Comparison of ENCODE assay signal across 22 mouse cellular contexts in genomic region chr2:36097129-36097815, GRCm38 (mm10). TPM values are rescaled to one million over a fixed set of nuclear protein-coding genes. Genes with fewer than 3 reads are reported as not detected.
DNase-seq lines count a peak whose midpoint lies in the region; ATAC-seq and TF ChIP-seq lines count a peak whose summit lies in the region.
"Had no signal": no experiment of that assay in that cellular context is flagged by ENCODE, and none has a peak within 500 bp of the region (broad histone marks: within the 10 kb centered on the region; RNA-seq: fewer than 3 reads in every experiment).

No protein-coding gene starts in this region.

- H3K36me3 ChIP-seq in liver, adult 2 months (ENCODE audit: control insufficient read depth, insufficient read depth, low read length) = no peaks in the 10 kb centered on the region
- no peaks in the 10 kb centered on the region for H3K36me3 ChIP-seq in liver, postnatal 0 days (replicated peaks; ENCODE audit: insufficient read depth, low read length)
- H3K36me3 ChIP-seq in embryonic facial prominence, embryonic 10.5 days (replicated peaks) = 0 out of 2 replicates have a peak, but pooled peaks cover 1% of the 10 kb centered on the region
- no peaks in the 10 kb centered on the region for H3K36me3 ChIP-seq in forebrain, postnatal 0 days (ENCODE audit: insufficient read depth)
- H3K36me3 ChIP-seq: heart, embryonic 13.5 days had no signal

- peak; percentile 13 to 24 for DNase-seq in cerebellum, postnatal 14 days
- DNase-seq in cerebellum, postnatal 4 days (ENCODE audit: low spot score in 2 of 2) = no peak
- DNase-seq in liver, adult 2 months (ENCODE audit: extremely low read depth, low read depth, low spot score) = peak; percentile 61
- DNase-seq in liver, postnatal 0 days = no peak
- no peak for DNase-seq in embryonic facial prominence, embryonic 10.5 days (ENCODE audit: low spot score)
- DNase-seq in forebrain, postnatal 0 days = peak; percentile 64
- no peak for DNase-seq in layer of hippocampus, adult 2 months (ENCODE audit: low spot score in 2 of 2)
- DNase-seq: adrenal gland, adult 2 months; gastrocnemius, postnatal 10 days; heart, adult 18-20 months; kidney, adult 18-20 months; kidney, postnatal 14 days; lung, embryonic 14.5 days; lung, postnatal 4 days; right cerebral cortex, postnatal 4 days had no signal

- no peak for TF ChIP-seq CTCF in liver, adult 2 months (IDR thresholded peaks at IDR 0.05; ENCODE audit: low read depth, low read length)
- no peak for TF ChIP-seq CTCF in liver, postnatal 0 days (IDR thresholded peaks at IDR 0.05; ENCODE audit: low read depth)
- no peak for TF ChIP-seq CTCF in forebrain, postnatal 0 days (IDR thresholded peaks at IDR 0.05; ENCODE audit: low read depth)
- TF ChIP-seq CTCF in layer of hippocampus, adult 2 months (conservative IDR thresholded peaks at IDR 0.05) = no peak

- no peak overlapping the region for H3K9ac ChIP-seq in liver, adult 2 months (ENCODE audit: low read depth, low read length)
- H3K9ac ChIP-seq in liver, postnatal 0 days (replicated peaks) = no peak overlapping the region
- no peak overlapping the region for H3K9ac ChIP-seq in forebrain, postnatal 0 days
- H3K9ac ChIP-seq: heart, embryonic 13.5 days; lung, embryonic 14.5 days had no signal

- H3K9me3 ChIP-seq in liver, postnatal 0 days (ENCODE audit: low read length) = no peaks in the 10 kb centered on the region
- no peaks in the 10 kb centered on the region for H3K9me3 ChIP-seq in embryonic facial prominence, embryonic 10.5 days
- H3K9me3 ChIP-seq in forebrain, postnatal 0 days (ENCODE audit: low read length) = no peaks in the 10 kb centered on the region
- H3K9me3 ChIP-seq: heart, embryonic 13.5 days had no signal

- 16% methylated on average over 18 of the region's 18 CpGs for WGBS in liver, adult 2 months
- WGBS in liver, postnatal 0 days (ENCODE audit: insufficient replicate concordance) = 11% methylated on average over 18 of the region's 18 CpGs
- 4% methylated on average over 18 of the region's 18 CpGs for WGBS in embryonic facial prominence, embryonic 10.5 days
- 3% methylated on average over 18 of the region's 18 CpGs for WGBS in forebrain, postnatal 0 days

- H3K79me2 ChIP-seq in liver, adult 2 months (ENCODE audit: control insufficient read depth, insufficient read depth, low read length) = no peaks in the 10 kb centered on the region

- no peak for ATAC-seq in liver, postnatal 0 days
- no peak for ATAC-seq in forebrain, postnatal 0 days
- ATAC-seq in erythroid progenitor cell, adult 5-6 weeks (replicated peaks; ENCODE audit: low FRiP score, poor library complexity, severe bottlenecking) = no peak
- ATAC-seq: hindbrain, postnatal 0 days had no signal

- no peak overlapping the region for H3K27ac ChIP-seq in liver, adult 2 months (replicated peaks; ENCODE audit: insufficient read depth, low read depth, low read length)
- no peak overlapping the region for H3K27ac ChIP-seq in liver, postnatal 0 days (ENCODE audit: low read depth)
- H3K27ac ChIP-seq in embryonic facial prominence, embryonic 10.5 days (replicated peaks) = no peak overlapping the region
- no peak overlapping the region for H3K27ac ChIP-seq in forebrain, postnatal 0 days (ENCODE audit: low read depth, low read length)
- H3K27ac ChIP-seq in layer of hippocampus, adult 2 months = no peak overlapping the region
- H3K27ac ChIP-seq: heart, embryonic 13.5 days; hindbrain, postnatal 0 days; stomach, postnatal 0 days had no signal

- peaks cover 6% of the 10 kb centered on the region for H3K4me1 ChIP-seq in liver, adult 2 months (ENCODE audit: control insufficient read depth, insufficient read depth, low read length)
- H3K4me1 ChIP-seq in liver, postnatal 0 days (ENCODE audit: insufficient read depth) = no peaks in the 10 kb centered on the region
- H3K4me1 ChIP-seq in embryonic facial prominence, embryonic 10.5 days = peaks cover 37% of the 10 kb centered on the region
- H3K4me1 ChIP-seq in forebrain, postnatal 0 days (ENCODE audit: insufficient read depth) = no peaks in the 10 kb centered on the region

- no peak for TF ChIP-seq EP300 in liver, postnatal 0 days (IDR thresholded peaks at IDR 0.05; ENCODE audit: low read depth)

- no peak overlapping the region for H3K4me3 ChIP-seq in liver, adult 2 months (ENCODE audit: insufficient read depth, low read depth, low read length)
- no peak overlapping the region for H3K4me3 ChIP-seq in liver, postnatal 0 days (ENCODE audit: low read depth, low read length)
- H3K4me3 ChIP-seq in embryonic facial prominence, embryonic 10.5 days = peak overlapping the region; percentile 38; the same call in 1 of the 2 replicates
- H3K4me3 ChIP-seq in forebrain, postnatal 0 days (ENCODE audit: low read depth, low read length) = peak overlapping the region; percentile 0; the same call in 1 of the 2 replicates
- no peak overlapping the region for H3K4me3 ChIP-seq in layer of hippocampus, adult 2 months
- H3K4me3 ChIP-seq: heart, embryonic 13.5 days; myocyte had no signal

- TF ChIP-seq POLR2A in liver, adult 2 months (IDR thresholded peaks at IDR 0.05; ENCODE audit: extremely low read depth, insufficient read depth, low read length) = no peak

- no peak overlapping the region for H3K4me2 ChIP-seq in liver, postnatal 0 days (ENCODE audit: low read depth, low read length)
- H3K4me2 ChIP-seq in forebrain, postnatal 0 days (ENCODE audit: low read depth) = peak overlapping the region; percentile 36; the same call in 1 of the 2 replicates
- H3K4me2 ChIP-seq: heart, embryonic 13.5 days; liver, embryonic 11.5 days; lung, embryonic 14.5 days had no signal

- H3K27me3 ChIP-seq in liver, adult 2 months (ENCODE audit: control insufficient read depth, insufficient read depth, low read length) = peaks cover 14% of the 10 kb centered on the region; the same call in 1 of the 2 replicates
- H3K27me3 ChIP-seq in liver, postnatal 0 days (ENCODE audit: insufficient read depth, low read length) = peaks cover 96% of the 10 kb centered on the region
- H3K27me3 ChIP-seq in embryonic facial prominence, embryonic 10.5 days (replicated peaks; ENCODE audit: low read depth, poor library complexity, severe bottlenecking) = peaks cover 100% of the 10 kb centered on the region
- H3K27me3 ChIP-seq in forebrain, postnatal 0 days (ENCODE audit: insufficient read depth, low read length) = peaks cover 92% of the 10 kb centered on the region

RNA-seq across cellular contexts. Expression of gene Lhx6, which starts 7.9 kb away (rescaled TPM):
- total RNA-seq in liver, adult 2 months (2014; rRNA removed) = 0.37 and 0.67 TPM in 2 replicates
- 1.7 and 3.0 TPM in 2 replicates for polyA plus RNA-seq in liver, adult 2 months (2012; rRNA removed)
- polyA plus RNA-seq in liver, postnatal 0 days (2015; fragmentation: Nextera tagmentation; extraction: Ambion mirVana) = 1.2 and 1.3 TPM in 2 replicates
- polyA plus RNA-seq in embryonic facial prominence, embryonic 10.5 days (2016; fragmentation: Nextera tagmentation; extraction: Ambion mirVana) = 13.5 and 16.1 TPM in 2 replicates
- 55.9 and 83.5 TPM in 2 replicates for total RNA-seq in forebrain, postnatal 0 days (2014; rRNA removed)
- 16.4 and 31.0 TPM in 2 replicates for polyA plus RNA-seq in forebrain, postnatal 0 days (2015; fragmentation: Nextera tagmentation; extraction: Ambion mirVana)
- total RNA-seq in layer of hippocampus, adult 2 months (2021) = 10 to 100 TPM; 15.5 to 16.0 TPM
- total RNA-seq in erythroid progenitor cell, adult 5-6 weeks (2015; ENCODE audit: low replicate concordance) = not detected in 2 replicates
- not detected in 2 replicates for total RNA-seq in erythroid progenitor cell, adult 5-6 weeks (2017; ENCODE audit: low replicate concordance)

RNA-seq across cellular contexts. Expression of gene Mrrf, which starts 38.9 kb away (rescaled TPM):
- 20.0 and 28.7 TPM in 2 replicates for total RNA-seq in liver, adult 2 months (2014; rRNA removed)
- 28.0 and 31.4 TPM in 2 replicates for polyA plus RNA-seq in liver, adult 2 months (2012; rRNA removed)
- polyA plus RNA-seq in liver, postnatal 0 days (2015; fragmentation: Nextera tagmentation; extraction: Ambion mirVana) = 11.1 and 14.6 TPM in 2 replicates
- 30.6 and 34.1 TPM in 2 replicates for polyA plus RNA-seq in embryonic facial prominence, embryonic 10.5 days (2016; fragmentation: Nextera tagmentation; extraction: Ambion mirVana)
- total RNA-seq in forebrain, postnatal 0 days (2014; rRNA removed) = 14.0 and 17.0 TPM in 2 replicates
- 12.9 and 21.9 TPM in 2 replicates for polyA plus RNA-seq in forebrain, postnatal 0 days (2015; fragmentation: Nextera tagmentation; extraction: Ambion mirVana)
- 10 to 100 TPM; 13.8 to 18.6 TPM for total RNA-seq in layer of hippocampus, adult 2 months (2021)
- total RNA-seq in erythroid progenitor cell, adult 5-6 weeks (2015; ENCODE audit: low replicate concordance) = 0.42 TPM in 1 of 2 replicates, not detected in the other
- 3.4 and 16.2 TPM in 2 replicates for total RNA-seq in erythroid progenitor cell, adult 5-6 weeks (2017; ENCODE audit: low replicate concordance)

RNA-seq across cellular contexts. Expression of gene Rbm18, which starts 39.3 kb away (rescaled TPM):
- total RNA-seq in liver, adult 2 months (2014; rRNA removed) = 13.3 and 14.2 TPM in 2 replicates
- 4.8 and 5.6 TPM in 2 replicates for polyA plus RNA-seq in liver, adult 2 months (2012; rRNA removed)
- 13.8 and 14.9 TPM in 2 replicates for polyA plus RNA-seq in liver, postnatal 0 days (2015; fragmentation: Nextera tagmentation; extraction: Ambion mirVana)
- 83.8 and 88.6 TPM in 2 replicates for polyA plus RNA-seq in embryonic facial prominence, embryonic 10.5 days (2016; fragmentation: Nextera tagmentation; extraction: Ambion mirVana)
- 54.6 and 61.4 TPM in 2 replicates for total RNA-seq in forebrain, postnatal 0 days (2014; rRNA removed)
- 86.4 and 98.7 TPM in 2 replicates for polyA plus RNA-seq in forebrain, postnatal 0 days (2015; fragmentation: Nextera tagmentation; extraction: Ambion mirVana)
- total RNA-seq in layer of hippocampus, adult 2 months (2021) = 10 to 100 TPM; 41.7 to 46.3 TPM
- total RNA-seq in erythroid progenitor cell, adult 5-6 weeks (2015; ENCODE audit: low replicate concordance) = 25.6 and 29.2 TPM in 2 replicates
- 11.5 and 15.9 TPM in 2 replicates for total RNA-seq in erythroid progenitor cell, adult 5-6 weeks (2017; ENCODE audit: low replicate concordance)

RNA-seq across cellular contexts. Expression of gene Morn5, which starts 48.0 kb away (rescaled TPM):
- not detected in 2 replicates for total RNA-seq in liver, adult 2 months (2014; rRNA removed)
- polyA plus RNA-seq in liver, adult 2 months (2012; rRNA removed) = not detected in 2 replicates
- polyA plus RNA-seq in liver, postnatal 0 days (2015; fragmentation: Nextera tagmentation; extraction: Ambion mirVana) = not detected in 2 replicates
- polyA plus RNA-seq in embryonic facial prominence, embryonic 10.5 days (2016; fragmentation: Nextera tagmentation; extraction: Ambion mirVana) = 0.29 and 0.74 TPM in 2 replicates
- total RNA-seq in forebrain, postnatal 0 days (2014; rRNA removed) = 1.0 and 2.2 TPM in 2 replicates
- 3.9 and 4.4 TPM in 2 replicates for polyA plus RNA-seq in forebrain, postnatal 0 days (2015; fragmentation: Nextera tagmentation; extraction: Ambion mirVana)
- total RNA-seq in layer of hippocampus, adult 2 months (2021) = 1 to 10 TPM; 1.4 to 1.7 TPM
- total RNA-seq in erythroid progenitor cell, adult 5-6 weeks (2015; ENCODE audit: low replicate concordance) = not detected in 2 replicates
- not detected in 2 replicates for total RNA-seq in erythroid progenitor cell, adult 5-6 weeks (2017; ENCODE audit: low replicate concordance)
- total RNA-seq: adrenal gland, adult 2 months; gastrocnemius, postnatal 10 days; heart, adult 18-20 months; heart, postnatal 25 days; hindbrain, postnatal 0 days had no signal
- polyA plus RNA-seq: adrenal gland, adult 2 months; heart, embryonic 13.5 days; liver, embryonic 11.5 days; stomach, postnatal 0 days had no signal

RNA-seq across cellular contexts. Expression of gene Ndufa8, which starts 48.1 kb away (rescaled TPM):
- total RNA-seq in liver, adult 2 months (2014; rRNA removed) = 87.0 and 90.9 TPM in 2 replicates
- polyA plus RNA-seq in liver, adult 2 months (2012; rRNA removed) = 86.2 and 96.3 TPM in 2 replicates
- polyA plus RNA-seq in liver, postnatal 0 days (2015; fragmentation: Nextera tagmentation; extraction: Ambion mirVana) = 241 and 253 TPM in 2 replicates
- 203 and 215 TPM in 2 replicates for polyA plus RNA-seq in embryonic facial prominence, embryonic 10.5 days (2016; fragmentation: Nextera tagmentation; extraction: Ambion mirVana)
- total RNA-seq in forebrain, postnatal 0 days (2014; rRNA removed) = 74.0 and 111 TPM in 2 replicates
- polyA plus RNA-seq in forebrain, postnatal 0 days (2015; fragmentation: Nextera tagmentation; extraction: Ambion mirVana) = 333 and 372 TPM in 2 replicates
- total RNA-seq in layer of hippocampus, adult 2 months (2021) = 100 to 1,000 TPM; 175 to 180 TPM
- 10.1 and 21.6 TPM in 2 replicates for total RNA-seq in erythroid progenitor cell, adult 5-6 weeks (2015; ENCODE audit: low replicate concordance)
- 16.4 and 26.1 TPM in 2 replicates for total RNA-seq in erythroid progenitor cell, adult 5-6 weeks (2017; ENCODE audit: low replicate concordance)

Comparison
In these comparisons a context has a peak if more than half of its experiments do, and no peak if none do; other contexts are left out.
1. DNase-seq: peak in cerebellum, postnatal 14 days (2 of 2), liver, adult 2 months (single experiment) and forebrain, postnatal 0 days (single experiment); none in cerebellum, postnatal 4 days (0 of 2), liver, postnatal 0 days (single experiment), embryonic facial prominence, embryonic 10.5 days (single experiment) and layer of hippocampus, adult 2 months (0 of 2).
2. H3K4me3 ChIP-seq: peak in embryonic facial prominence, embryonic 10.5 days (single experiment) and forebrain, postnatal 0 days (single experiment); none in liver, adult 2 months (single experiment), liver, postnatal 0 days (single experiment) and layer of hippocampus, adult 2 months (single experiment).